Mouse (Mus musculus): ENCODE results near the gene Skap1.

DNA sequence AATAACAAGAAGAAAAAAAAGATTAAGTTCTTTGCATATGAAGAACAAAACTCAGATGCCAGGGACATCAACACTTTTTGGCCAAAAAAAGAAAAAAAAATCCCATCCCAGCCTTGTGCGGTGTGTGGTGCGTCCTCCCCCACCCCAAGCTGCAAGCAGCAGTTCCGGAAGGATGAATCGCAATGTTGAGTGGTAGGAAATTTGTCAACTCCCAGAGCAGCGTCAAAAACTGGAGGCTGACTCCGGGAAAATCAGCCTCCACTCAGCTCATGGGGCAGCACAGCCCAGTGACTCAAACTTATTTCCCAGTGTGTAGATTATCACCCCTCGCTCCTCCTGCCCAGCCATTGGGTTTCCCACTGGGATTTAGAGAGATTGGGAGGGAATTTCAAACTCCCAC is 297.6 kb downstream of the Skap1 start:
- no peak for TF ChIP-seq CTCF (IDR thresholded peaks at IDR 0.05; ENCODE audit: borderline replicate concordance, extremely low read depth, insufficient read depth, insufficient read length)
- no peak for TF ChIP-seq POLR2A (IDR thresholded peaks at IDR 0.05; ENCODE audit: borderline replicate concordance, extremely low read depth, insufficient read depth, insufficient read length, poor library complexity, severe bottlenecking)
